ENCODE assay signal across 8 mouse cellular contexts in the genomic region with DNA sequence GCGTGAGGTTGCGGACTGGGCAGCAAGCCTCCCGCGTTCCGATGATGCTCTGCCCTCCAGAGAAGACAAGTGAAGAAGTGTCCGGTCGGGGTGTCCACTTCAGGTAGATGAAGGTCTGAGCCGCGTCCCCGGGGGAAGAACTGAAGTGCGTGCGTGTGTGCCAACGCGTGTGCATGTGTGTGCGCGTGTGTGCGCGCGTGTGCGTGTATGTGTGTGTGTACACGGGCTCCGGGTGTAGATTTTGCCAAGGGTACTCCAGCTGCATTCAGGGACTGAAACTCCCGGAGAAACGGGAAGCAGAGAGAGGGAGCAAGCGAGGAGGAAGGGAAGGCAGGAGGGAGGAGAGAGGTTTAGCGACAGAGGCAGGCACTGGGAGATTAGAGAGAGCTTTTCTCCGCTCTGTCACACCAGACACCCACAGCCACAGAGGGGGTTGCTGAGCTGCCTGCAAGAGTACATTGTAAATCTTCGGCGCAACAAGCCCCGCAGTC. TPM values are rescaled to one million over a fixed set of nuclear protein-coding genes. Genes with fewer than 3 reads are reported as not detected.
DNase-seq lines count a peak whose midpoint lies in the region; ATAC-seq and TF ChIP-seq lines count a peak whose summit lies in the region.

Gene Trhde (minus strand): TSS at position 147 of the 491 bp plus-strand sequence.

- no peak for TF ChIP-seq CTCF in kidney, postnatal 0 days (IDR thresholded peaks at IDR 0.05; ENCODE audit: low read depth)

- no peak for ATAC-seq in kidney, postnatal 0 days (replicated peaks; ENCODE audit: low FRiP score, low read depth)
- ATAC-seq in embryonic facial prominence, embryonic 15.5 days (ENCODE audit: insufficient number of reproducible peaks, low FRiP score, low TSS enrichment, low read depth): no peak
- ATAC-seq in intestine, embryonic 14.5 days (replicated peaks; ENCODE audit: low FRiP score, low TSS enrichment, low read depth): peak; percentile 32; the same call in 1 of the 2 replicates
- no peak for ATAC-seq in liver, embryonic 12.5 days

- no peak for DNase-seq in kidney, postnatal 0 days (ENCODE audit: low spot score)
- DNase-seq in kidney, postnatal 36 days: no peak
- DNase-seq in intestine, embryonic 14.5 days (ENCODE audit: low spot score): peak; percentile 63
- DNase-seq in right cerebral cortex, postnatal 14 days: peak; percentile 32
- DNase-seq in thymus, postnatal 10 days (ENCODE audit: low spot score in 2 of 2): no peak
- no peak for DNase-seq in spleen, postnatal 4 days (ENCODE audit: low spot score in 2 of 2)

- peak within 1 kb of the TSS; percentile 48 for H3K4me3 ChIP-seq in kidney, postnatal 0 days (replicated peaks; ENCODE audit: low read depth, low read length)
- H3K4me3 ChIP-seq in embryonic facial prominence, embryonic 15.5 days (replicated peaks): peak within 1 kb of the TSS; percentile 58
- H3K4me3 ChIP-seq in intestine, embryonic 14.5 days (ENCODE audit: low read depth, low read length): peak within 1 kb of the TSS; percentile 42
- H3K4me3 ChIP-seq in liver, embryonic 12.5 days: peak within 1 kb of the TSS; percentile 44

- H3K4me1 ChIP-seq in kidney, postnatal 0 days (replicated peaks; ENCODE audit: insufficient read depth, low read length): 0 out of 2 replicates have a peak, but pooled peaks cover 7% of the 10 kb centered on the region
- H3K4me1 ChIP-seq in embryonic facial prominence, embryonic 15.5 days: peaks cover 25% of the 10 kb centered on the region
- H3K4me1 ChIP-seq in intestine, embryonic 14.5 days (replicated peaks; ENCODE audit: control insufficient read depth, insufficient read depth, low read length): no peaks in the 10 kb centered on the region; the same call in 1 of the 2 replicates
- no peaks in the 10 kb centered on the region for H3K4me1 ChIP-seq in liver, embryonic 12.5 days

- H3K9me3 ChIP-seq in kidney, postnatal 0 days (replicated peaks; ENCODE audit: low read length): no peaks in the 10 kb centered on the region
- no peaks in the 10 kb centered on the region for H3K9me3 ChIP-seq in embryonic facial prominence, embryonic 15.5 days (replicated peaks)
- H3K9me3 ChIP-seq in intestine, embryonic 14.5 days (ENCODE audit: control insufficient read depth, low read length): no peaks in the 10 kb centered on the region
- H3K9me3 ChIP-seq in liver, embryonic 12.5 days (replicated peaks): no peaks in the 10 kb centered on the region

- H3K4me2 ChIP-seq in kidney, postnatal 0 days (ENCODE audit: low read length): peak within 1 kb of the TSS; percentile 89
- peak within 1 kb of the TSS; percentile 95 for H3K4me2 ChIP-seq in embryonic facial prominence, embryonic 15.5 days (replicated peaks)
- H3K4me2 ChIP-seq in intestine, embryonic 14.5 days (ENCODE audit: low read length): peak within 1 kb of the TSS; percentile 92
- H3K4me2 ChIP-seq in liver, embryonic 12.5 days: peak within 1 kb of the TSS; percentile 63

- H3K27ac ChIP-seq in kidney, postnatal 0 days: no peak within 1 kb of the TSS
- no peak within 1 kb of the TSS for H3K27ac ChIP-seq in embryonic facial prominence, embryonic 15.5 days (replicated peaks)
- no peak within 1 kb of the TSS for H3K27ac ChIP-seq in intestine, embryonic 14.5 days (ENCODE audit: low read depth)
- no peak within 1 kb of the TSS for H3K27ac ChIP-seq in liver, embryonic 12.5 days

- no peaks in the 10 kb centered on the region for H3K36me3 ChIP-seq in kidney, postnatal 0 days (ENCODE audit: insufficient read depth, low read length)
- H3K36me3 ChIP-seq in embryonic facial prominence, embryonic 15.5 days: no peaks in the 10 kb centered on the region
- H3K36me3 ChIP-seq in intestine, embryonic 14.5 days (ENCODE audit: control insufficient read depth, insufficient read depth, low read length): no peaks in the 10 kb centered on the region
- no peaks in the 10 kb centered on the region for H3K36me3 ChIP-seq in liver, embryonic 12.5 days

- H3K9ac ChIP-seq in kidney, postnatal 0 days (ENCODE audit: low read depth, low read length): 0 out of 2 replicates have a peak within 1 kb of the TSS, but pooled peaks have one; percentile 23
- peak within 1 kb of the TSS; percentile 22; the same call in 1 of the 2 replicates for H3K9ac ChIP-seq in embryonic facial prominence, embryonic 15.5 days
- H3K9ac ChIP-seq in intestine, embryonic 14.5 days (ENCODE audit: low read length): no peak within 1 kb of the TSS
- H3K9ac ChIP-seq in liver, embryonic 12.5 days: no peak within 1 kb of the TSS

- H3K27me3 ChIP-seq in kidney, postnatal 0 days (ENCODE audit: insufficient read depth, low read length): peaks cover 22% of the 10 kb centered on the region
- peaks cover 49% of the 10 kb centered on the region for H3K27me3 ChIP-seq in embryonic facial prominence, embryonic 15.5 days
- peaks cover 57% of the 10 kb centered on the region for H3K27me3 ChIP-seq in intestine, embryonic 14.5 days (replicated peaks; ENCODE audit: control insufficient read depth, insufficient read depth, low read length)
- peaks cover 45% of the 10 kb centered on the region for H3K27me3 ChIP-seq in liver, embryonic 12.5 days (replicated peaks)

- WGBS in kidney, postnatal 0 days: under 1% methylated on average over 30 of the region's 30 CpGs
- WGBS in embryonic facial prominence, embryonic 15.5 days: under 1% methylated on average over 30 of the region's 30 CpGs
- WGBS in intestine, embryonic 14.5 days: 2% methylated on average over 30 of the region's 30 CpGs
- WGBS in liver, embryonic 12.5 days (ENCODE audit: insufficient replicate concordance): 2% methylated on average over 30 of the region's 30 CpGs

RNA-seq across cellular contexts. Expression of gene Trhde, which starts in this region (rescaled TPM):
- polyA plus RNA-seq in kidney, postnatal 0 days (2015; fragmentation: Nextera tagmentation; extraction: Ambion mirVana): 0.09 and 0.12 TPM in 2 replicates
- polyA plus RNA-seq in embryonic facial prominence, embryonic 15.5 days (2015; fragmentation: Nextera tagmentation; extraction: Ambion mirVana): 0.89 and 1.0 TPM in 2 replicates
- polyA plus RNA-seq in intestine, embryonic 14.5 days (2014; fragmentation: Nextera tagmentation; extraction: Ambion mirVana): 0.49 and 0.97 TPM in 2 replicates
- not detected in 2 replicates for polyA plus RNA-seq in liver, embryonic 12.5 days (2016; fragmentation: Nextera tagmentation; extraction: Ambion mirVana)

Comparison
In these comparisons a context has a peak if more than half of its experiments do, and no peak if none do; other contexts are left out.
1. Peak in DNase-seq, ATAC-seq, H3K4me3 ChIP-seq and H3K4me2 ChIP-seq in intestine, embryonic 14.5 days; RNA of the gene not detected or under 1 TPM.
2. H3K9ac ChIP-seq: peak in kidney, postnatal 0 days (single experiment) and embryonic facial prominence, embryonic 15.5 days (single experiment); none in intestine, embryonic 14.5 days (single experiment) and liver, embryonic 12.5 days (single experiment).
3. Peak in every context shown above with its lines, with median percentiles within 50 percentile points of each other: H3K4me2 ChIP-seq and H3K4me3 ChIP-seq.